Mouse (Mus musculus) hindbrain, embryonic 16.5 days (tissue): Measurements from ENCODE around the gene Mxi1. TPM values are rescaled to one million over a fixed set of nuclear protein-coding genes. Genes with fewer than 3 reads are reported as not detected.

Source experiments
- ATAC-seq: fragments of 200-750 bp; cut with Nextera tagmentation; 2 replicates; pipeline ENCODE4 v1.8.0; 2017; ENCODE audit warnings: moderate TSS enrichment, moderate library complexity
- H3K27ac ChIP-seq: fragments of 300-500 bp; sonication (generic); 2 replicates; pipeline ENCODE4 v1.5.1; 2014; ENCODE audit warnings: low read depth, mild to moderate bottlenecking, control low read depth, low read length, moderate library complexity
- H3K27me3 ChIP-seq: fragments of 300-500 bp; sonication (generic); replicated peaks from 2 replicates; pipeline ENCODE4 v1.6.1; 2014; ENCODE audit warnings: low read length; ENCODE audit not compliant: control insufficient read depth, insufficient read depth
- H3K36me3 ChIP-seq: fragments of 300-500 bp; sonication (generic); 2 replicates; pipeline ENCODE4 v1.6.1; 2014; ENCODE audit warnings: mild to moderate bottlenecking, low read length, moderate library complexity, mixed read lengths; ENCODE audit not compliant: control insufficient read depth, insufficient read depth
- H3K4me1 ChIP-seq: fragments of 300-500 bp; sonication (generic); 2 replicates; pipeline ENCODE4 v1.6.1; 2014; ENCODE audit warnings: low read depth, low read length; ENCODE audit not compliant: control insufficient read depth, insufficient read depth
- H3K4me2 ChIP-seq: fragments of 300-500 bp; sonication (generic); 2 replicates; pipeline ENCODE4 v1.6.1; 2014; ENCODE audit warnings: mild to moderate bottlenecking, low read length, control low read depth, moderate library complexity
- H3K4me3 ChIP-seq: fragments of 300-500 bp; sonication (generic); 2 replicates; pipeline ENCODE4 v1.5.1; 2014; ENCODE audit warnings: mild to moderate bottlenecking, low read length, control low read depth, moderate library complexity
- H3K9ac ChIP-seq: fragments of 300-500 bp; sonication (generic); 2 replicates; pipeline ENCODE4 v1.6.1; 2014; ENCODE audit warnings: low read depth, mild to moderate bottlenecking, control low read depth, low read length, moderate library complexity
- H3K9me3 ChIP-seq: fragments of 300-500 bp; sonication (generic); 2 replicates; pipeline ENCODE4 v1.6.1; 2014; ENCODE audit warnings: mild to moderate bottlenecking, low read length, moderate library complexity; ENCODE audit not compliant: control insufficient read depth
- WGBS: fragments of 180-500 bp; shearing (Covaris S2); extraction: QIAGEN DNeasy Blood & Tissue Kit; methylation state at CpG from one replicate; pipeline ENCODE4 v1.1.7; 2014; 5-methylcytosine and 5-hydroxymethylcytosine counted together
- polyA plus RNA-seq: library from polyadenylated mRNA; unstranded; fragments of >200 nt; fragmentation: Nextera tagmentation; extraction: Ambion mirVana; gene quantifications from 2 replicates; pipeline ENCODE4 v1.2.1, GENCODE M21; 2015

Gene Mxi1
- polyA plus RNA-seq, 1 experiment from 2014 or later = 18.9 TPM

DNA sequence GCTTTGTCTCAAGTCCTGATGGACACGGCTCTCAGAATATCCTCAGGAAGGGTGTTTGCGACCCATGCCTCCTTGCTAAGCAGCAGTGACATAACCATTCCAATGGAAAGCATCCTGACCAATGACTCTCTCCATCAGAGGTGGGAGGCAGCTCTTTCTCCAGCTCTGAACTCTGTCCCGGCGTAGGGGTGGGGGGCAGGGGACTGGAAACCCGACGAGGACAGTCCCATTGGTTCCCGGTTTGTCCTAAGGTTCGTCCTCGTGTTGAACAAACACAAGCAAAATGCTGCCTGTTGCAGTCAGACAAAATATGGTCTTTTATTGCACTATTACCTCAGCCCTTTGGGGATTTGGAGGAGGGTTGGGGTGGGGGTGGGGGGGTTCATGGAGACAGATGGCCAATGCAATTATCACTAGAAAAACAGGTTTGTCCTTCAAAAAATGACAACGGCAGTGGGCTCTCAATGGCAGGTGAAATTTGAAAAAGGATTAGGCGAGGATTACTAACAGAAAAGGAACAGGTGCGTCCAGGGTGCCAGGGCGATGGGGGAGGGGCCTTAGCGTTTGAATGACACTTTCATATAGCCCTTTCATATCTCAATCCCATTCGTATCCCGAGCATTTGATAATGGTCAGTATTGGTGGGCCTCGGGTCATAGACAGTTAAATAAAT lies 11.0 kb upstream of the Mxi1 start:
- 65% methylated on average over 17 of the region's 17 CpGs for WGBS
- H3K36me3 ChIP-seq = no peaks in the 10 kb centered on the region
- no peak for ATAC-seq

DNA sequence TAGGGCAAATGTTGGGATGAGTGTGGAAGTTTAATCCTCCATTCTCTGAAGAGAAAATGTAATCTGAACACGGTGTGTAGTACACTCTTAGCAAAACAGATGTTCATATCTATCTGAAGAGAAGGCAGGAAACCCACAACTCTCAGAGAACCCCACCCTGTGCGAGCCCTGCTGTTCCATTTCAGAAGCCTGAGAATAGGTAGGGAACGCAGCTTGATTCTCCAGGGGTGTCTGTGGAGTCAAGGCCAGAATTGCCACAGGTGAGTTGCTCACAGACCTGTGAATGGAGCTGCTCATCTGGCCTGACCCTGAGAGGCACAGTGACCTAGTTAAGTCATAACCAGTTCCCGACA lies 10.5 kb upstream of the Mxi1 start:
- Histone ChIP-seq H3K9ac (no peak overlapping the region), H3K27ac (no peak overlapping the region), H3K4me2 (no peak overlapping the region), H3K4me3 (no peak overlapping the region), H3K4me1 (no peaks in the 10 kb centered on the region), H3K27me3 (no peaks in the 10 kb centered on the region), H3K36me3 (no peaks in the 10 kb centered on the region), H3K9me3 (no peaks in the 10 kb centered on the region)
- ATAC-seq = no peak
- 86% methylated on average over 4 of the region's 4 CpGs for WGBS

More for the DNA sequence above, 11.0 kb upstream of the Mxi1 start:
- H3K27ac ChIP-seq = no peak overlapping the region
- no peak overlapping the region for H3K9ac ChIP-seq
- H3K27me3 ChIP-seq = no peaks in the 10 kb centered on the region
- no peak overlapping the region for H3K4me3 ChIP-seq
- H3K4me1 ChIP-seq = no peaks in the 10 kb centered on the region
- no peaks in the 10 kb centered on the region for H3K9me3 ChIP-seq
- no peak overlapping the region for H3K4me2 ChIP-seq

DNA sequence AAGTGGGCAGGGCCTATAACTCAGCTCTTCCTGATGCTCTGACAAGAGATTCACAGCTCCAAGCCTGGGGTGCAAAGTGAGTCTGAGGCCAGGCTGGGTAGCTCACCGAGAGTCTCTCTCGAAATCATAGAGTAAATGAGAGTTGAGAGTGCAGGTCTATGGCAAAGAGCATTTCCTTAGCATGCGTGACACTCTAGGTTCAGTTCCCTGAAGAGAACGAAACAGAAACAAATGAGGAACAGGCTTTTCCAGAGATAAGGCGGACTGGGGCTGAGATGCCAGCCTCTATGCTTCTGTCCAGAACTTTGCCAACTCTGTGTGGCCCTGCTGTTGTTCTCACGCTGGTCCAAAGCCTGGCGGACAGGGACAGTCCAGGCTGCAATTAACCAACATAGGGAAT lies 6.9 kb upstream of the Mxi1 start:
- 91% methylated on average over 7 of the region's 7 CpGs for WGBS
- no peaks in the 10 kb centered on the region for H3K4me1 ChIP-seq
- no peak for ATAC-seq

DNA sequence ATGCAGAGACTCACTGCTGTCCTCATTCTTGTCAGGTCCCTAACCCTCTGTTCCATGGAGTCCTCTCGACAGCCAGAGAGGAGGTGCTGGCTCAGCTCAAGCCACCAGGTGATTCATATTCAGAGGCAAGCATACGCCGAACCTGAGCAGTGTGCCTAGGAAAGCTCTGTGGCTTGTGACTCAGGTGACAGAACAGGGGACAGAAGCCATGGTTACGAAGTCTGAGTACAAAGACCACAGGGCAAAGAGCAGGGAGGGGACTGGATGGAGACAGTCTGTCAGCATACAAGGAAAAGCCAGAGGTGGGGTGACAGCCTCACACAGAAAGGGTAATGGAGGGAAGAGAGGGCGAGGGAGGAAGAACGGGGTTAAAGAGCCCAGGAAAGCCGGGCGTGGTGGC lies 4.7 kb upstream of the Mxi1 start:
- no peaks in the 10 kb centered on the region for H3K27me3 ChIP-seq
- H3K4me2 ChIP-seq = no peak overlapping the region
- H3K27ac ChIP-seq = no peak overlapping the region
- H3K4me1 ChIP-seq = no peaks in the 10 kb centered on the region
- no peak overlapping the region for H3K9ac ChIP-seq
- H3K4me3 ChIP-seq = no peak overlapping the region
- H3K36me3 ChIP-seq = no peaks in the 10 kb centered on the region
- ATAC-seq = no peak
- H3K9me3 ChIP-seq = no peaks in the 10 kb centered on the region
- WGBS = 86% methylated on average over 8 of the region's 8 CpGs

More for the DNA sequence above, 6.9 kb upstream of the Mxi1 start:
- no peak overlapping the region for H3K27ac ChIP-seq
- H3K9me3 ChIP-seq = no peaks in the 10 kb centered on the region
- no peak overlapping the region for H3K9ac ChIP-seq
- H3K27me3 ChIP-seq = no peaks in the 10 kb centered on the region
- H3K36me3 ChIP-seq = no peaks in the 10 kb centered on the region
- no peak overlapping the region for H3K4me3 ChIP-seq
- H3K4me2 ChIP-seq = no peak overlapping the region

DNA sequence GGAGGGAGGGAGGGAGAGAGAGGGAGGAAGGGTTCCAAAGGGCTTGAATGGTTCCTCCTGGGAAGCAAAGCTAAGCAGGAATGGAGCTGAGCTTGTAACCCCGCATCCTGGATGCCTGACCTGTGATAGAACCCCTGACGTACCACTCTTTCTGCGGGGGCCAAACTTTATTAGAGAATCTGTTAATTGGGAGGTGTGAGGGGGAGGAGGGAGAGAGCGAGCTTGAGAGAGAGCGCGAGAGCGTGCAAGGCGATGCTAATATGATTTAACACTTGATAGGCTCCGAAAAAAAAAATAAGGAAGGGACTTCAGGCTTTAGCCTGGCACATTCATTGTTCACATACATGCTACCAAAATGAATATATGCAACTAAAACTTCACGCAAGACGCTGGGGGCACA lies 3.6 kb upstream of the Mxi1 start:
- no peak for ATAC-seq
- H3K36me3 ChIP-seq = no peaks in the 10 kb centered on the region
- H3K4me3 ChIP-seq = no peak overlapping the region
- no peak overlapping the region for H3K9ac ChIP-seq
- H3K4me1 ChIP-seq = no peaks in the 10 kb centered on the region
- H3K27me3 ChIP-seq = no peaks in the 10 kb centered on the region
- H3K27ac ChIP-seq = no peak overlapping the region; the same call in 1 of the 2 replicates
- H3K9me3 ChIP-seq = no peaks in the 10 kb centered on the region
- 15% methylated on average over 11 of the region's 11 CpGs for WGBS
- H3K4me2 ChIP-seq = peak overlapping the region; percentile 36

DNA sequence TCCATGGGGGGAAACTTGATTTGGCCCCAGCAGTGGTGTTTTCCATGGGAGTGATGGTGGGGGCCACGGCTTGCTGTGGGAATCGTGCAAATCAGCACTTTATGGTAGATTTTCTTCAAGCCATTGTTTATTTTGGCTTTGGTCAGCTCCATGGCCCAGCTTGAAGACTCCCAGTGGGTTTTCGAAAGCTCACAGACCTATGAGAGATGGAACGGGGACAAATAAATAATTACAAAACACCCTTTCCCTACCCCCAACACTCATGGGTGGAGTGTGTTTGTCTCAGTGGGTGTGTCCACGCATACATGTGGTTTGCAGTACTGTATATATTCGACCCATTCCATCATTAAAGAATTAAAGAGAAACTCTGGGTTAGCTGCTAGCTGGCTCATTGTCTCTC lies 3.1 kb upstream of the Mxi1 start:
- Histone ChIP-seq H3K4me2 (peak overlapping the region; percentile 36), H3K9ac (no peak overlapping the region; the same call in 1 of the 2 replicates), H3K27me3 (no peaks in the 10 kb centered on the region), H3K36me3 (no peaks in the 10 kb centered on the region), H3K4me1 (no peaks in the 10 kb centered on the region), H3K9me3 (no peaks in the 10 kb centered on the region), H3K4me3 (no peak overlapping the region), H3K27ac (no peak overlapping the region; the same call in 1 of the 2 replicates)
- ATAC-seq = no peak
- WGBS = 36% methylated on average over 6 of the region's 6 CpGs

DNA sequence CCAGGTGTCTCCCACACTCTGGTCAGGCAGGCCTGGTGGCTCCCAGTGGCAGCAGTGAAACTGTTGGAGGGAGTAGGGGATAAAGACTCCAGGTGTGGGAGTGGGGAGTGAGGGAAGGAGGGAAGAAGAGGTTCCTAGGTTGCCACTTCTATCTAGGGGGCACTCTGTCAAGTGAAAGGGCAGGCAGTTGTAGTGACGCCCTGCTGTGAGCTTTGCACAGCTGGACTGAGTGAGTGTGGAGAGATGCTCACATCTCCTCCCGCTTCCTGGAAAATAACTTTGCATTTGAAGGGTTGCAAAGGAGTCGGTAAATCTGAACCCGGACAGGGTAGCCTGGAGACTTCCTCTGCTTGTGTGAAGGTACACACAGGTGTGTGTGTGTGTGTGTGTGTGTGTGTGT lies 687 bp upstream of the Mxi1 start:
- Histone ChIP-seq H3K9ac (no peak overlapping the region), H3K27me3 (no peaks in the 10 kb centered on the region), H3K9me3 (no peaks in the 10 kb centered on the region), H3K4me3 (no peak overlapping the region), H3K4me1 (peaks cover 4% of the 10 kb centered on the region), H3K4me2 (peak overlapping the region; percentile 90; the same call in 1 of the 2 replicates), H3K36me3 (no peaks in the 10 kb centered on the region), H3K27ac (no peak overlapping the region)
- 22% methylated on average over 4 of the region's 4 CpGs for WGBS
- ATAC-seq = no peak

DNA sequence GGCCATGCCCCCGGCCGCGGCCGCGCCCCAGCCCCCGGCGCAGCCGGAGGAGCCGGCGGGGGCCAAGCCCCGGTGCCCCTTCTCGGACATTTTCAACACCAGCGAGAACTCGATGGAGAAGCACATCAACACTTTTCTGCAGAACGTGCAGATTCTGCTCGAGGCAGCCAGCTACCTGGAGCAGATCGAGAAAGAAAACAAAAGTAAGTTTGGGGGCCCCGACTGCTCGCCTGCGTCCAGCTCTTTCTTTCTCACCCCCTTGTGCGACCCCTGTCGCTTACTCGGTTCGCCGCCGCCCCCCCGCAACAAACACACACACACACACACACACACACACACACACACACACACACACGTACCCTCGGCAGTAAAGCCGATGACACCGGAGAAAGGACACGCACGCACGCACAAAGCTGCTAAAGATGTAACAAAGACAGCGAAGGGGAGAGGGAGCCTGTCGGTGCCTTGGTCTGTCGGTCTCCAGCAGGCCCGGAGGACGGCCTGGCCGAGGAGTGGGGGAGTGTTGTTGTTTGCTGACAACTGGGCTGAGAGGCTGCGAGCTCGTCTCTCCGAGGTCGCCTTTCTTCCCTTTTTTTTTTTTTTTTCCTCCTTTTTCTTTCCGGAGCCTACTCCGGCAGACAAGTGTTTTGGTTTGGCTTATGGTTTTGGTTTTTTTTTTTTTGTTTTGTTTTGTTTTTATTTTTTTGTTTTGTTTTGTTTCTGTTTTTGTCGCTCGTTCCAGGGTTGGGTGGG lies 629 bp downstream of the Mxi1 start:
- no peaks in the 10 kb centered on the region for H3K27me3 ChIP-seq
- under 1% methylated on average over 48 of the region's 48 CpGs for WGBS

DNA sequence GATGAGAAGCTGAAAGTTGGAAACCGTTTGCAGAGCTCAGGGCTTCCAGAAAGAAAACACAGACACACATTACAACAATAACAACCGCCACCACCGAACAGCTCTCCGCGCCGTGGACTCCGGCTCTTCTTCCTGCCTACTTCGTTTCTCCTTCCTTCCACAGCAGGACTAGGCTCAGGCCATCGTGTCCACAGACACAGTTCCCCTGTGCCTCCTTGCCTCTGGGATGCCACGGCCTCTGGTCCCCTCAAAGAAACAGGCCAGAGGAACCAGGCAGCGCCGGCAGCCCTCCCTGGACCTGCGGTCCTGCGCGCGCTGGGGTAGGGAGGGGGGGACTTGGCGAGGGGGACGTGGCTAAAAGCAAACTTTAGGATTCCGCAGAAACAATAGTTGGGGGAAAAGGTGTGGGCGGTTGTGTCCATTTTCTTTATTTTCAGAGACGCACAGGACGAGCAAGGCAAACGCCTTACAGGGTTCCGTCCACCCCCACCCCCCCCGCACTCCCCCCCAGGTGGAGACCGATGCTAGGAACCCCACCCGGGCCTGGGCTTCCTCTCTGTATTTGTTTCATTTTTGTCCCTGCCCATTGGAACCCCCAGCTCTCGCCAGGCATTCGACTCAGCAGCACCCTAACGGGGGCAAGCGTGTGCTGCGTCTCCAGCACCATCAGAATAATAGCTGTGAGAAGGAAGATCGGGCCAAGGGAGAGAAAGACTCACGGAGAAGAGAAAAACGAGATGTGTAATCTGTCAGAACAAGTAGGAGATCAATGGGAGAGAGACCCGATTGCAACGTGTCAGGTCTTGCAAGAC lies 1.4 kb downstream of the Mxi1 start:
- ATAC-seq = no peak
- H3K27ac ChIP-seq = peak overlapping the region; percentile 94
- H3K9ac ChIP-seq = peak overlapping the region; percentile 83
- no peaks in the 10 kb centered on the region for H3K9me3 ChIP-seq
- H3K27me3 ChIP-seq = no peaks in the 10 kb centered on the region
- peaks cover 11% of the 10 kb centered on the region for H3K4me1 ChIP-seq
- H3K36me3 ChIP-seq = no peaks in the 10 kb centered on the region
- peak overlapping the region; percentile 90 for H3K4me2 ChIP-seq
- under 1% methylated on average over 37 of the region's 37 CpGs for WGBS
- H3K4me3 ChIP-seq = peak overlapping the region; percentile 87

More for the DNA sequence above, 629 bp downstream of the Mxi1 start:
- Histone ChIP-seq H3K4me2 (peak overlapping the region; percentile 90), H3K27ac (peak overlapping the region; percentile 94), H3K36me3 (no peaks in the 10 kb centered on the region), H3K4me1 (peaks cover 11% of the 10 kb centered on the region), H3K9me3 (no peaks in the 10 kb centered on the region), H3K4me3 (peak overlapping the region; percentile 87), H3K9ac (peak overlapping the region; percentile 83)
- no peak for ATAC-seq
